21 mouse cellular contexts compared by ENCODE assay signal in the genomic region with DNA sequence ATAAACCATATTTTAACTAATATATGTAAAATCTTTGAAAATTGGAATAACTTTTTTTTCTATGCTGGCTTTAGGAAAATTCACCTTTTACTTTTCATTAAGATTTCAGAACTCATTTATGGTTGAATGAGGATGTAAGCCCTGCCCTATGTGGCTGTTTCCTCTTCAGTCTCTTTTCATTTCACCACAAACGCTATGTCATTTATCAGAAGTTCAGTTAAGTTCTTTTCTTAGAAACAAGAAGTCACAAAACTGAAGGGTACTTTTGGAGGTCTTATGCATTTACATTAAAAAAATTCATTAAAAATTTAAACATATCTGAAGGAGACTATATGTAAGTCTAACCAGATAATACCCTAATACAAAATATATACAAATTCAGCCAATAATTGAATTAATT. TPM values are rescaled to one million over a fixed set of nuclear protein-coding genes. Genes with fewer than 3 reads are reported as not detected.
"Had no signal": no experiment of that assay in that cellular context is flagged by ENCODE, and none has a peak within 500 bp of the region (broad histone marks: within the 10 kb centered on the region; RNA-seq: fewer than 3 reads in every experiment).

No protein-coding gene starts in this region.

- ATAC-seq: midbrain, embryonic 13.5 days had no signal

- H3K4me2 ChIP-seq: liver, embryonic 11.5 days; liver, embryonic 15.5 days; lung, embryonic 14.5 days; midbrain, embryonic 13.5 days; neural tube, embryonic 15.5 days had no signal

- H3K36me3 ChIP-seq: limb, embryonic 10.5 days; liver, embryonic 15.5 days; midbrain, embryonic 13.5 days; neural tube, embryonic 15.5 days had no signal

- H3K27me3 ChIP-seq: liver, embryonic 15.5 days; midbrain, embryonic 13.5 days; neural tube, embryonic 15.5 days had no signal

- H3K9me3 ChIP-seq: limb, embryonic 10.5 days; liver, embryonic 15.5 days; midbrain, embryonic 13.5 days; neural tube, embryonic 15.5 days had no signal

- H3K27ac ChIP-seq: left cerebral cortex, adult 2 months; limb, embryonic 10.5 days; liver, embryonic 15.5 days; midbrain, embryonic 13.5 days; neural tube, embryonic 15.5 days had no signal

- H3K4me3 ChIP-seq: left cerebral cortex, adult 2 months; limb, embryonic 10.5 days; liver, embryonic 15.5 days; midbrain, embryonic 13.5 days; neural tube, embryonic 15.5 days had no signal

- DNase-seq: kidney, adult 8-10 months; kidney, postnatal 25 days; lung, embryonic 14.5 days; lung, postnatal 14 days; right cerebral cortex, postnatal 4 days; spleen, adult 18-20 months; thymus, postnatal 14 days had no signal

- H3K9ac ChIP-seq: liver, embryonic 15.5 days; lung, embryonic 14.5 days; midbrain, embryonic 13.5 days; neural tube, embryonic 15.5 days had no signal

- H3K4me1 ChIP-seq: limb, embryonic 10.5 days; liver, embryonic 15.5 days; midbrain, embryonic 13.5 days; neural tube, embryonic 15.5 days had no signal

RNA-seq across cellular contexts. Expression of gene 4922502D21Rik, which starts 15.9 kb away (rescaled TPM):
- total RNA-seq: layer of hippocampus, postnatal 25 days; left cerebral cortex, adult 2 months; left cerebral cortex, postnatal 14 days; midbrain, postnatal 0 days had no signal
- polyA plus RNA-seq: kidney, embryonic 16.5 days; limb, embryonic 10.5 days; limb, embryonic 14.5 days; liver, embryonic 11.5 days; liver, embryonic 15.5 days; lung, embryonic 14.5 days; macrophage; midbrain, embryonic 13.5 days; midbrain, postnatal 0 days; neural tube, embryonic 11.5 days; neural tube, embryonic 15.5 days; stomach, embryonic 16.5 days had no signal

RNA-seq across cellular contexts. Expression of gene Clec12a, which starts 26.8 kb away (rescaled TPM):
- total RNA-seq: layer of hippocampus, postnatal 25 days had no signal

RNA-seq across cellular contexts. Expression of gene Cd69, which starts 40.5 kb away (rescaled TPM):
- total RNA-seq: layer of hippocampus, postnatal 25 days; left cerebral cortex, adult 2 months; left cerebral cortex, postnatal 14 days; midbrain, postnatal 0 days had no signal
- polyA plus RNA-seq: kidney, embryonic 16.5 days; lung, embryonic 14.5 days; midbrain, embryonic 13.5 days; midbrain, postnatal 0 days; neural tube, embryonic 11.5 days had no signal
